Mouse (Mus musculus) kidney, adult 18-20 months (tissue): ENCODE measurements at regions not wholly inside any gene's neighbourhood (a gene's known extent, or its start where the extent isn't known, plus 50 kb on each side); places are given as distances from the start of the nearest gene placed in this dataset.
"Not testable (repeated sequence)": the region's sequence is repeated elsewhere in the genome, so short reads cannot be mapped to it uniquely, and the experiment has no call there.

Experiments
- DNase-seq: peaks from one replicate; pipeline ENCODE4 v3.0.0; 2021

DNA sequence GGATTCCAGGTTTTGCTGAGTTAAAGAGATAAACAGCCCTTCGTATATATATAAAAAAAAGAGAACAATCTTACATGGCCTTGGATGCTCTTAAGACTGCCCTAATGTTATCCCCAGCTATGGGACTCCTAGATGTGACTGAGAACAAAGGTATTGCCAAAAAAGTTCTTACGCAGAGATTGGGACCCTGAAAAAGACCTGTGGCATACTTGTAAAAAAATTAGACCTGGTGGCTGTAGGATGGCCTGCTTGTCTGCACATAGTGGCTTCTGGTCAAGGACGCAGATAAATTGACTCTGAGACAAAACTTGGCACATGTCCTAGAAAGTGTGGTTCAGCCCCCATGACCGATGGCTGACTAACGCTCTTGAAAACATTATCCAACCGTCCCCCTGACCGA lies 283.1 kb downstream of the Mtrr start:
- DNase-seq, result peak; percentile 2

DNA sequence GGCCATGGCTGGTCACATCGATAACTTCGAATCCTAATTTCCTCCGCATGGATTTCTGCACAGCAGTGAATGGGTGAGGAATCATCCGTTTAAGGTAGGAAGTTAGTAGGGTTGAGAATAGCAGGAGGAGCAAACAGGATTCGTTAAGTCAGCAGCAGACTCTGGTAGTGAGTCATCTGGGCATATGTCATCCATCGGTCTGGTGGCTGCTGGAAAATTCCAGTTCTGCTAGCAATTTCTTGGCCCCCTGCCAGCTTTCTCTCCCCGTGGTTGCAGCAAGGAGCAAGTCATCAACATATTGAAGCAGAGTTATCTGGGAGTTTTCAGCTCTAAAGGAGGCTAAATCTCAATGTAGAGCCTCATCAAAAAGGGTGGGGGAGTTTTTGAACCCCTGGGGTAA lies 323.7 kb downstream of the Mtrr start:
- not testable (repeated sequence) for DNase-seq
